11 mouse cellular contexts compared by ENCODE assay signal in genomic region chr3:152189306-152189705, GRCm38 (mm10). TPM values are rescaled to one million over a fixed set of nuclear protein-coding genes. Genes with fewer than 3 reads are reported as not detected.
A peak's percentile ranks its signal among the peaks of the same experiment; 100 is the strongest.
DNase-seq lines count a peak whose midpoint lies in the region; ATAC-seq and TF ChIP-seq lines count a peak whose summit lies in the region.
"Had no signal": no experiment of that assay in that cellular context is flagged by ENCODE, and none has a peak within 500 bp of the region (broad histone marks: within the 10 kb centered on the region; RNA-seq: fewer than 3 reads in every experiment).

No protein-coding gene starts in this region.

- peak overlapping the region; percentile 53 for H3K4me2 ChIP-seq in heart, embryonic 12.5 days
- H3K4me2 ChIP-seq in intestine, embryonic 14.5 days (ENCODE audit: low read length) = peak overlapping the region; percentile 20; the same call in 1 of the 2 replicates
- peak overlapping the region; percentile 43 for H3K4me2 ChIP-seq in lung, postnatal 0 days (replicated peaks; ENCODE audit: low read depth, low read length)
- no peak overlapping the region for H3K4me2 ChIP-seq in midbrain, postnatal 0 days (ENCODE audit: low read depth, low read length, poor library complexity, severe bottlenecking)
- H3K4me2 ChIP-seq: hindbrain, embryonic 14.5 days had no signal

- no peaks in the 10 kb centered on the region for H3K9me3 ChIP-seq in heart, embryonic 12.5 days (replicated peaks)
- no peaks in the 10 kb centered on the region for H3K9me3 ChIP-seq in intestine, embryonic 14.5 days (ENCODE audit: control insufficient read depth, low read length)
- no peaks in the 10 kb centered on the region for H3K9me3 ChIP-seq in lung, postnatal 0 days (ENCODE audit: low read length)
- no peaks in the 10 kb centered on the region for H3K9me3 ChIP-seq in midbrain, postnatal 0 days (ENCODE audit: low read length)

- DNase-seq in heart, postnatal 25 days (ENCODE audit: low spot score) = no peak
- DNase-seq in Muller cell, postnatal 12 days (ENCODE audit: inconsistent ontology term) = peak; percentile 39
- DNase-seq in intestine, embryonic 14.5 days (ENCODE audit: low spot score) = no peak
- DNase-seq in lung, postnatal 0 days (ENCODE audit: low spot score) = peak; percentile 63
- no peak for DNase-seq in ovary, postnatal 36 days (ENCODE audit: low spot score)
- DNase-seq in midbrain, postnatal 0 days (ENCODE audit: low spot score) = no peak
- DNase-seq in B cell, adult 2 months = no peak
- DNase-seq: adrenal gland, postnatal 36 days; midbrain, embryonic 14.5 days had no signal

- intact Hi-C loops in heart, postnatal 25 days (cut with DNase I) = loop anchor here (5.0 kb wide), 1 partner anchor 42 kb away; no protein-coding TSS in a partner anchor

- no peaks in the 10 kb centered on the region for H3K27me3 ChIP-seq in heart, embryonic 12.5 days (replicated peaks)
- no peaks in the 10 kb centered on the region for H3K27me3 ChIP-seq in intestine, embryonic 14.5 days (replicated peaks; ENCODE audit: control insufficient read depth, insufficient read depth, low read length)
- H3K27me3 ChIP-seq in lung, postnatal 0 days (replicated peaks; ENCODE audit: insufficient read depth, low read length) = no peaks in the 10 kb centered on the region
- no peaks in the 10 kb centered on the region for H3K27me3 ChIP-seq in midbrain, postnatal 0 days (ENCODE audit: insufficient read depth, low read length)

- no peak for TF ChIP-seq CTCF in lung, postnatal 0 days (IDR thresholded peaks at IDR 0.05)
- TF ChIP-seq CTCF in midbrain, postnatal 0 days (IDR thresholded peaks at IDR 0.05) = no peak

- 0 out of 2 replicates have a peak overlapping the region, but pooled peaks have one; percentile 43 for H3K9ac ChIP-seq in heart, embryonic 12.5 days
- no peak overlapping the region for H3K9ac ChIP-seq in intestine, embryonic 14.5 days (ENCODE audit: low read length)
- H3K9ac ChIP-seq in lung, postnatal 0 days (replicated peaks; ENCODE audit: low read depth) = no peak overlapping the region; the same call in 1 of the 2 replicates
- H3K9ac ChIP-seq in midbrain, postnatal 0 days (replicated peaks; ENCODE audit: low read length, poor library complexity, severe bottlenecking) = no peak overlapping the region
- H3K9ac ChIP-seq: hindbrain, embryonic 14.5 days had no signal

- H3K4me3 ChIP-seq in heart, embryonic 12.5 days = peak overlapping the region; percentile 14
- H3K4me3 ChIP-seq in intestine, embryonic 14.5 days (ENCODE audit: low read depth, low read length) = no peak overlapping the region
- H3K4me3 ChIP-seq in lung, postnatal 0 days (ENCODE audit: low read depth, low read length) = peak overlapping the region; percentile 12
- H3K4me3 ChIP-seq in midbrain, postnatal 0 days (ENCODE audit: low read depth, low read length) = no peak overlapping the region

- peak overlapping the region; percentile 74 for H3K27ac ChIP-seq in heart, embryonic 12.5 days (ENCODE audit: poor library complexity, severe bottlenecking)
- H3K27ac ChIP-seq in intestine, embryonic 14.5 days (ENCODE audit: low read depth) = peak overlapping the region; percentile 66
- H3K27ac ChIP-seq in lung, postnatal 0 days (ENCODE audit: low read length) = 0 out of 2 replicates have a peak overlapping the region, but pooled peaks have one; percentile 4
- no peak overlapping the region for H3K27ac ChIP-seq in midbrain, postnatal 0 days (ENCODE audit: low read depth, low read length)
- H3K27ac ChIP-seq: hindbrain, embryonic 14.5 days had no signal

- H3K4me1 ChIP-seq in heart, embryonic 12.5 days (replicated peaks) = peaks cover 32% of the 10 kb centered on the region
- H3K4me1 ChIP-seq in intestine, embryonic 14.5 days (replicated peaks; ENCODE audit: control insufficient read depth, insufficient read depth, low read length) = peaks cover 15% of the 10 kb centered on the region; the same call in 1 of the 2 replicates
- H3K4me1 ChIP-seq in lung, postnatal 0 days (ENCODE audit: insufficient read depth, low read depth, low read length) = no peaks in the 10 kb centered on the region; the same call in 1 of the 2 replicates
- 0 out of 2 replicates have a peak, but pooled peaks cover 4% of the 10 kb centered on the region for H3K4me1 ChIP-seq in midbrain, postnatal 0 days (ENCODE audit: insufficient read depth, low read length)

- no peak for ATAC-seq in heart, embryonic 12.5 days (ENCODE audit: insufficient number of reproducible peaks, low FRiP score)
- ATAC-seq in intestine, embryonic 14.5 days (replicated peaks; ENCODE audit: low FRiP score, low TSS enrichment, low read depth) = no peak
- ATAC-seq in lung, postnatal 0 days = no peak
- no peak for ATAC-seq in midbrain, postnatal 0 days (ENCODE audit: low FRiP score)

- peak; percentile 35 for TF ChIP-seq EP300 in lung, postnatal 0 days (IDR thresholded peaks at IDR 0.05)

- 13% methylated on average over 4 of the region's 4 CpGs for WGBS in heart, embryonic 12.5 days
- WGBS in intestine, embryonic 14.5 days = 33% methylated on average over 4 of the region's 4 CpGs
- 31% methylated on average over 4 of the region's 4 CpGs for WGBS in lung, postnatal 0 days
- 67% methylated on average over 4 of the region's 4 CpGs for WGBS in midbrain, postnatal 0 days

- H3K36me3 ChIP-seq in heart, embryonic 12.5 days = peaks cover 9% of the 10 kb centered on the region
- peaks cover 24% of the 10 kb centered on the region for H3K36me3 ChIP-seq in intestine, embryonic 14.5 days (ENCODE audit: control insufficient read depth, insufficient read depth, low read length)
- peaks cover 4% of the 10 kb centered on the region; the same call in 1 of the 2 replicates for H3K36me3 ChIP-seq in lung, postnatal 0 days (ENCODE audit: insufficient read depth, low read length)
- H3K36me3 ChIP-seq in midbrain, postnatal 0 days (ENCODE audit: insufficient read depth, low read length) = peaks cover 4% of the 10 kb centered on the region; the same call in 1 of the 2 replicates

RNA-seq across cellular contexts. Expression of gene Dnajb4, which starts 20.8 kb away (rescaled TPM):
- 53.0 and 56.3 TPM in 2 replicates for polyA plus RNA-seq in heart, embryonic 12.5 days (2016; fragmentation: Nextera tagmentation; extraction: Ambion mirVana)
- total RNA-seq in heart, postnatal 25 days (2021) = 100 to 1,000 TPM in 1 of 2 experiments, 10 to 100 TPM in 1; 87.8 to 113 TPM
- 24.1 and 25.9 TPM in 2 replicates for polyA plus RNA-seq in intestine, embryonic 14.5 days (2014; fragmentation: Nextera tagmentation; extraction: Ambion mirVana)
- 54.0 and 58.7 TPM in 2 replicates for polyA plus RNA-seq in lung, postnatal 0 days (2015; fragmentation: Nextera tagmentation; extraction: Ambion mirVana)
- total RNA-seq in midbrain, postnatal 0 days (2014; rRNA removed) = 43.9 and 67.2 TPM in 2 replicates
- polyA plus RNA-seq in midbrain, postnatal 0 days (2015; fragmentation: Nextera tagmentation; extraction: Ambion mirVana) = 47.1 and 50.3 TPM in 2 replicates

RNA-seq across cellular contexts. Expression of gene Fubp1, which starts 20.9 kb away (rescaled TPM):
- polyA plus RNA-seq in heart, embryonic 12.5 days (2016; fragmentation: Nextera tagmentation; extraction: Ambion mirVana) = 142 and 146 TPM in 2 replicates
- total RNA-seq in heart, postnatal 25 days (2021) = 10 to 100 TPM; 54.6 to 58.4 TPM
- polyA plus RNA-seq in intestine, embryonic 14.5 days (2014; fragmentation: Nextera tagmentation; extraction: Ambion mirVana) = 228 and 242 TPM in 2 replicates
- 74.9 and 95.5 TPM in 2 replicates for polyA plus RNA-seq in lung, postnatal 0 days (2015; fragmentation: Nextera tagmentation; extraction: Ambion mirVana)
- total RNA-seq in midbrain, postnatal 0 days (2014; rRNA removed) = 183 and 237 TPM in 2 replicates
- 94.6 and 127 TPM in 2 replicates for polyA plus RNA-seq in midbrain, postnatal 0 days (2015; fragmentation: Nextera tagmentation; extraction: Ambion mirVana)

RNA-seq across cellular contexts. Expression of gene Gipc2, which starts 23.3 kb away (rescaled TPM):
- polyA plus RNA-seq in heart, embryonic 12.5 days (2016; fragmentation: Nextera tagmentation; extraction: Ambion mirVana) = 1.3 and 4.5 TPM in 2 replicates
- total RNA-seq in heart, postnatal 25 days (2021) = 1 to 10 TPM; 3.6 to 4.0 TPM
- polyA plus RNA-seq in intestine, embryonic 14.5 days (2014; fragmentation: Nextera tagmentation; extraction: Ambion mirVana) = 96.5 and 103 TPM in 2 replicates
- 86.3 and 107 TPM in 2 replicates for polyA plus RNA-seq in lung, postnatal 0 days (2015; fragmentation: Nextera tagmentation; extraction: Ambion mirVana)
- 13.0 and 21.1 TPM in 2 replicates for total RNA-seq in midbrain, postnatal 0 days (2014; rRNA removed)
- 10.3 and 12.8 TPM in 2 replicates for polyA plus RNA-seq in midbrain, postnatal 0 days (2015; fragmentation: Nextera tagmentation; extraction: Ambion mirVana)

Comparison
In these comparisons a context has a peak if more than half of its experiments do, and no peak if none do; other contexts are left out.
1. H3K4me3 ChIP-seq: peak in heart, embryonic 12.5 days (single experiment) and lung, postnatal 0 days (single experiment); none in intestine, embryonic 14.5 days (single experiment) and midbrain, postnatal 0 days (single experiment).
2. DNase-seq: peak in Muller cell, postnatal 12 days (single experiment) and lung, postnatal 0 days (single experiment); none in heart, postnatal 25 days (single experiment), intestine, embryonic 14.5 days (single experiment), ovary, postnatal 36 days (single experiment), midbrain, postnatal 0 days (single experiment) and B cell, adult 2 months (0 of 2).